Mouse (Mus musculus) embryonic facial prominence, embryonic 13.5 days (tissue): ENCODE results near the gene Nnat. TPM values are rescaled to one million over a fixed set of nuclear protein-coding genes. Genes with fewer than 3 reads are reported as not detected.

Experiments
- ATAC-seq: fragments of 200-750 bp; cut with Nextera tagmentation; 2 replicates; pipeline ENCODE4 v1.8.0; 2017; ENCODE audit warnings: low read depth; ENCODE audit not compliant: insufficient number of reproducible peaks, insufficient read depth, low FRiP score, low TSS enrichment
- H3K27ac ChIP-seq: fragments of 300-500 bp; sonication (generic); 2 replicates; pipeline ENCODE4 v1.5.1; 2015; ENCODE audit warnings: moderate library complexity, mild to moderate bottlenecking, inconsistent platforms
- H3K27me3 ChIP-seq: fragments of 300-500 bp; sonication (generic); 2 replicates; pipeline ENCODE4 v1.6.1; 2015; ENCODE audit warnings: mild to moderate bottlenecking, inconsistent platforms
- H3K36me3 ChIP-seq: fragments of 300-500 bp; sonication (generic); 2 replicates; pipeline ENCODE4 v1.6.1; 2015; ENCODE audit warnings: mild to moderate bottlenecking, inconsistent platforms
- H3K4me1 ChIP-seq: fragments of 300-500 bp; sonication (generic); 2 replicates; pipeline ENCODE4 v1.6.1; 2015; ENCODE audit warnings: inconsistent platforms
- H3K4me2 ChIP-seq: fragments of 300-500 bp; sonication (generic); 2 replicates; pipeline ENCODE4 v1.6.1; 2015; ENCODE audit warnings: moderate library complexity, mild to moderate bottlenecking, inconsistent platforms
- H3K4me3 ChIP-seq: fragments of 300-500 bp; sonication (generic); 2 replicates; pipeline ENCODE4 v1.5.1; 2015; ENCODE audit warnings: mild to moderate bottlenecking, inconsistent platforms
- H3K9ac ChIP-seq: fragments of 300-500 bp; sonication (generic); 2 replicates; pipeline ENCODE4 v1.6.1; 2015; ENCODE audit warnings: mild to moderate bottlenecking, inconsistent platforms
- H3K9me3 ChIP-seq: fragments of 300-500 bp; sonication (generic); 2 replicates; pipeline ENCODE4 v1.6.1; 2016; ENCODE audit warnings: inconsistent platforms
- WGBS: fragments of 180-500 bp; shearing (Covaris S2); methylation state at CpG from one replicate; pipeline ENCODE4 v1.1.7; 2015; ENCODE audit warnings: mixed read lengths; 5-methylcytosine and 5-hydroxymethylcytosine counted together
- polyA plus RNA-seq: library from polyadenylated mRNA; unstranded; fragments of >200 nt; fragmentation: Nextera tagmentation; extraction: Ambion mirVana; gene quantifications from 2 replicates; pipeline ENCODE4 v1.2.1, GENCODE M21; 2015

The Nnat gene
- polyA plus RNA-seq, 1 experiment from 2014 or later: 923 TPM

DNA sequence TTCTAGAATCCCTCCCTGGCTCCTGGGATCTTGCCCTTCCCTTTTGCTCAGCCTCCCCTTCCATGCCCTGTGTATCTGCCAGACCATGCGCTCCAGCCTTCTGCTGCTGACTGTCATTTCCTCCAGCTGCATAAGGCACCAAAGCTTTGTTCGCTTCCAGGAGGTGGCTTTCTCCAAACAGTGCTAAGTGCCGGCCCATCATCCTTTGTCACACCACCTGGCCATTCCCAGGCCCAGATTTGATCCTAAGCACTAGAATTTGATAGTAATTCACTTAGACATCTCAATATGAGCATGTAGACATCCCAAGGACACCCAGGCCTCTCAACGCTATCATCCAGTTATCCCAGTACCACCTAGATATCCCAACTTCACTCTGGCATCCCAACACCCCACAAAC is 25.7 kb upstream of the Nnat start:
- Histone ChIP-seq H3K27me3 (no peaks in the 10 kb centered on the region), H3K27ac (no peak overlapping the region), H3K9me3 (no peaks in the 10 kb centered on the region), H3K4me3 (no peak overlapping the region), H3K4me1 (peaks cover 51% of the 10 kb centered on the region), H3K4me2 (no peak overlapping the region), H3K36me3 (no peaks in the 10 kb centered on the region), H3K9ac (no peak overlapping the region)
- ATAC-seq: no peak; the same call in 1 of the 2 replicates
- 77% methylated on average over 4 of the region's 4 CpGs for WGBS

DNA sequence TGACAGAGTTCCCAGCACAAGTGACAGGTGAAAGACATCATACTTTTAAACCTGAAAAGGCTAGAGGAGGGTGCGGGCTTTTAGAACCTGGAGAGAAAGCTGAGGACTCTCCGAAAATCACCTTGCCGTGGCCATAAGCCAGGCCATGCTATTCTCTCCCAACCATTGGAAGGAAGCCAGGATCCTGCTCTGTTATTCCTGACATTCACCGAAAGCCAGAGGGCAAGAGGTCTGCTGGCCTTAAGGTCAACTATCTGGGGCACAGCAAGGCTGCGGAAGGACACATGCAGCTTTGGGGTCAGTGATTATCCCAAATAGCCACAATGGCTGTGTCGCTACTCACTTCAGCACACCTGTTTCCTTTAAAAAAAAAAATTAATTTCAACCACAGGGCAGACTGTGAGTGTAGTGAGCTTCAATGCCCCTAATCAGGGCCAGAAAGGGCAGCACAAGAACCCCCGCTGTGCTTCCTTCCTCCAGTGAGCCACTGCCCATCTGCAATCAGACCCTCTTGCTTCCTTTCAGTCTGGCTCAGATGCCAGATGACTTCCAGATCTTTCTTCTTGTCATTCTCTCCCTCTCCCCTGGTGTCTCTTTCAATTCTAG is 23.3 kb upstream of the Nnat start:
- Histone ChIP-seq H3K4me2 (no peak overlapping the region), H3K9ac (no peak overlapping the region), H3K4me3 (no peak overlapping the region), H3K36me3 (no peaks in the 10 kb centered on the region), H3K27ac (no peak overlapping the region), H3K9me3 (no peaks in the 10 kb centered on the region), H3K4me1 (peaks cover 53% of the 10 kb centered on the region), H3K27me3 (no peaks in the 10 kb centered on the region)
- WGBS: 36% methylated on average over 7 of the region's 7 CpGs
- no peak for ATAC-seq

GRCm38 (mm10) chr2:157537118-157537517 is 22.8 kb upstream of the Nnat start:
- H3K27ac ChIP-seq: no peak overlapping the region
- no peaks in the 10 kb centered on the region for H3K27me3 ChIP-seq
- 25% methylated on average over 7 of the region's 7 CpGs for WGBS
- no peak overlapping the region for H3K4me2 ChIP-seq
- H3K9me3 ChIP-seq: no peaks in the 10 kb centered on the region
- H3K9ac ChIP-seq: no peak overlapping the region
- no peaks in the 10 kb centered on the region for H3K36me3 ChIP-seq
- no peak for ATAC-seq
- H3K4me3 ChIP-seq: no peak overlapping the region
- H3K4me1 ChIP-seq: peaks cover 53% of the 10 kb centered on the region

DNA sequence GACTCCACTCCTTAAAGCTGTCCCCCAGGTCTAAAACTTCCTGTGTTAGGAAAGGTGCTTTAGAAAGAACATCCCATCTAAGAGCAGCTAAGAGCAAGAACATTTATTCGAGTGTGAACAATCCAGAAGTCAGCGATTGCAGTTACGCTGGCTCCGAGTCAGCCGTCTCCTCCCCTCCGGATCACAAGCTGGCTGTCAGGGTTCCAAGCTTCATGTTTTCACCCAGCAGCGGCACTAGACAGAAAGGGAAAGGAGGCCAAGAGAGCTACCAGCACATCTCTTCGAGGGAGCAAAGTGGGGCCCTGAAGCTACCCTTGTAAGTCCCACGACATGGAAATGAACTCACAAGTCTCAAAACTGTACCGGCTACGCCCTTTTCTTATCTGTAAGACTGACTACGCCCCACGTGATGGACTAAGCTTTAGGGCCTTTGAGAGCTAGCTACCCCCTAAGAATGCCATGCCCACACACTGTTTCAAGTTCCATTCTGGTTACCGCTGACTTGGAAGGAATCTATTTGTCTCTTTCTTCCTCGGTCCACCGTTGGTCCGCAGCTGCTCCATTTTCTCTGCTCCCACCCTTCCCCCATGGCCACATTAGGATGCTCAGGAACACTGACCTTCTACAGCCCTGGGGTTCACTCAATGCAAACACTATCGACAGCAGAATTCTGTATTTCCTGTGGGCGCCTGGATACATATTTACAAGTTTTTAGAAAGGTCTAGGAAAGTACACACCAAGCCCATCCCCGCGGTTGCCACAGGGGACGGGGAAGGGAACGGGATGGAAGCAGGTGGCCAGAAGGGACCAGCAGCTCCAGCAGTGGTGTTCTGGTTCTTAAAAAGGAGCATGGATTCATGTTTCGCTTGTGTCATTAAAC is 19.6 kb upstream of the Nnat start:
- Histone ChIP-seq H3K36me3 (peaks cover 5% of the 10 kb centered on the region), H3K4me1 (peaks cover 49% of the 10 kb centered on the region), H3K27ac (0 out of 2 replicates have a peak overlapping the region, but pooled peaks have one; percentile 5), H3K4me2 (no peak overlapping the region), H3K27me3 (no peaks in the 10 kb centered on the region), H3K4me3 (no peak overlapping the region), H3K9ac (no peak overlapping the region), H3K9me3 (no peaks in the 10 kb centered on the region)
- ATAC-seq: no peak
- 64% methylated on average over 24 of the region's 24 CpGs for WGBS

DNA sequence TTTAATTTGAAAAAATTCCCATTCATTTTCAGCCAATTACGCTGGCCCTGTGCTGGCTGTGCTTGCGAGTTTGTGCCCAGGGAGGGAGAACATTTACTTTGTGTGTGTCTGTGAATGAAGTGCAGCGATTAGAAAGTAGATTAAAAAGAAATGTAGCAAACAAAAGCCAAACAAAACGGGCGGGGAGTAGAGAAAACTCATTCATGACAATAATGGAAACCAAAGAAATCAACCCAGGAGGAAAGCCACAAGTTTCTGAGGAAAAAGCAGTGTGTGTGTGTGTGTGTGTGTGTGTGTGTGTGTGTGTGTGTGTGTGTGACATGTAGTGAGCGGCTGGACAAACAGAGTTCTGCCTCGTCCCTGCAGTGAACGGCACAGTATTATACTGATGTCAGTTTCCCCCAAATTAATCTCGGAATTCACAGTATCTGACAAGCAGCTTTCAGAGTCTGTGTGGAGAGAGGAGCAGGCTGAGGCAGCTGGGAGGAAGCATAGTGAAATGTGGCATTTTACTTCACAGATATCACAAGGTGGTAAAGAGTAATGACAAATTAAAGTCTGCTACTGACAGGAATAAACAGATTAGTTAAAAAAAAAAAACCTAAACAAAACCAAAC is 18.8 kb upstream of the Nnat start:
- no peak for ATAC-seq
- no peak overlapping the region for H3K4me3 ChIP-seq
- H3K27ac ChIP-seq: 0 out of 2 replicates have a peak overlapping the region, but pooled peaks have one; percentile 5
- H3K36me3 ChIP-seq: peaks cover 6% of the 10 kb centered on the region
- H3K27me3 ChIP-seq: no peaks in the 10 kb centered on the region
- no peak overlapping the region for H3K4me2 ChIP-seq
- no peak overlapping the region for H3K9ac ChIP-seq
- peaks cover 51% of the 10 kb centered on the region for H3K4me1 ChIP-seq
- no peaks in the 10 kb centered on the region for H3K9me3 ChIP-seq
- WGBS: 33% methylated on average over 9 of the region's 9 CpGs

DNA sequence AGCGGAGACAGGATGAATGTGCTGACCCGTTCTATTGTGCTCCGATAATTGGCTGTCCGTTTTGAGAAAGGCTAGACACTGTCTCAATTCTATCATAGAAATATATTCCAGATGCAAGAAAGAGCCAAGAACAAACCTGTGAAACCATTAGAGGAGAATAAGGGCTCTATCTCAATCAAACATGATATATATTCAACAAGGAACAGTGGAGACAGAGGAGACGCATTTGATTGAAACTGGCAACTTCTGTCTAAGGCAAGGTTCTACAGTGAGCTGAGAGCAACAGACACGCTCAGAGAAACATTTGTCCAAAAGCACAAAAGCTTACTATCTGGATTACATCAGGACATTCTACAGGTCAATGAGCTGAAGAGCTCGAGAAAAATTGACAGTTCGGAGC is 18.2 kb upstream of the Nnat start:
- no peak for ATAC-seq
- Histone ChIP-seq H3K27ac (0 out of 2 replicates have a peak overlapping the region, but pooled peaks have one; percentile 11), H3K9ac (no peak overlapping the region)

DNA sequence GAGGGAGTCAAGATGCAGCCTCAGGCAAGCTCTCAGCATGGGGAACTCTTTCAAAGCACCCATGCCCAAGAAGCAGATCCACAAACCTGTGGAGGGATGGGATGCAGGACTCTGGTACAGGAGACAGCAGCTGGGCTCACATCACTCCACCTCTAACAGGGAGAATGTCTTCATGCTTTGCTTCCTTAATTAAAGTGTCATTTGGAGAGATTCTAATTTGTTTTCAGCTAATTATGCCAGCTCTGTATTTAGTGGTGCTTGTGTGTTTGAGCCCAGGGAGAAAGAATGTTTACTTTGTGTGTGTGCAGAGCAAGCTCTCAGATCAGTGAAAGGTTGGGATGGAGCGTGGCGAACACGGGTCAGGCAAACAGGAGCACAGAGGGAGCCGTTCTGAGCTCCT is 17.5 kb upstream of the Nnat start:
- 62% methylated on average over 4 of the region's 4 CpGs for WGBS
- H3K27ac ChIP-seq: no peak overlapping the region
- H3K4me2 ChIP-seq: no peak overlapping the region
- H3K4me3 ChIP-seq: no peak overlapping the region
- H3K27me3 ChIP-seq: no peaks in the 10 kb centered on the region
- no peaks in the 10 kb centered on the region for H3K9me3 ChIP-seq
- no peak for ATAC-seq
- H3K36me3 ChIP-seq: peaks cover 16% of the 10 kb centered on the region
- H3K4me1 ChIP-seq: peaks cover 49% of the 10 kb centered on the region
- no peak overlapping the region for H3K9ac ChIP-seq

More for the DNA sequence above, 18.2 kb upstream of the Nnat start:
- Histone ChIP-seq H3K36me3 (peaks cover 11% of the 10 kb centered on the region), H3K27me3 (no peaks in the 10 kb centered on the region), H3K9me3 (no peaks in the 10 kb centered on the region), H3K4me3 (no peak overlapping the region), H3K4me2 (no peak overlapping the region), H3K4me1 (peaks cover 53% of the 10 kb centered on the region)
- 48% methylated on average over 8 of the region's 8 CpGs for WGBS

GRCm38 (mm10) chr2:157544333-157544888 is 15.5 kb upstream of the Nnat start:
- H3K9me3 ChIP-seq: no peaks in the 10 kb centered on the region
- H3K9ac ChIP-seq: no peak overlapping the region
- no peak for ATAC-seq
- peaks cover 30% of the 10 kb centered on the region for H3K36me3 ChIP-seq
- H3K4me2 ChIP-seq: no peak overlapping the region
- H3K27me3 ChIP-seq: no peaks in the 10 kb centered on the region
- no peak overlapping the region for H3K4me3 ChIP-seq
- WGBS: 79% methylated on average over 9 of the region's 9 CpGs
- H3K27ac ChIP-seq: no peak overlapping the region
- peaks cover 46% of the 10 kb centered on the region for H3K4me1 ChIP-seq

GRCm38 (mm10) chr2:157546686-157547085 is 13.2 kb upstream of the Nnat start:
- no peak overlapping the region for H3K27ac ChIP-seq
- peaks cover 31% of the 10 kb centered on the region for H3K4me1 ChIP-seq
- ATAC-seq: no peak

DNA sequence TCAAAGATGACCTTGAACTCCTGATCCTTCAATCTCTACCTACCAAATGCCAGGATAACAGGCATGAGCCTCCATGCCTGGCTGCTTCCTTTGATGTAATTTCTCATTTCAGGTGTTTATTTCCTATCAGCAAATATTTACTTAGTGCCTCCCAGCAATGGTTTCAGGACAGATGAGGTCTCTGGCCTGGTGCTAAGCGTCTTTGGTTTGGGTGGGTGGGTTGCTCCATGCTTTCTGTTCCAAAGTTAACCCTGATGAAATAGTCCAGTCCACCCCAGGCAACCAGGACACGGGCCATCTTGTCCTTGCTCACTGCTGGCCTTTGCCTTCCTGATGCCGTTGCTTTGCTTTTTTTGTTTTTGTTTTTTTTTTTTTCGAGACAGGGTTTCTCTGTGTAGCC is 9.6 kb upstream of the Nnat start:
- no peak overlapping the region for H3K27ac ChIP-seq
- no peak for ATAC-seq
- no peak overlapping the region for H3K9ac ChIP-seq
- WGBS: 84% methylated on average over 4 of the region's 4 CpGs
- no peak overlapping the region for H3K4me3 ChIP-seq
- peaks cover 42% of the 10 kb centered on the region for H3K4me1 ChIP-seq
- H3K27me3 ChIP-seq: no peaks in the 10 kb centered on the region
- no peak overlapping the region for H3K4me2 ChIP-seq
- H3K36me3 ChIP-seq: peaks cover 25% of the 10 kb centered on the region
- H3K9me3 ChIP-seq: no peaks in the 10 kb centered on the region

More at GRCm38 (mm10) chr2:157546686-157547085, 13.2 kb upstream of the Nnat start:
- no peak overlapping the region for H3K4me3 ChIP-seq
- H3K4me2 ChIP-seq: no peak overlapping the region
- H3K27me3 ChIP-seq: no peaks in the 10 kb centered on the region
- peaks cover 30% of the 10 kb centered on the region for H3K36me3 ChIP-seq
- H3K9me3 ChIP-seq: no peaks in the 10 kb centered on the region
- H3K9ac ChIP-seq: no peak overlapping the region

GRCm38 (mm10) chr2:157552158-157552886 is 7.6 kb upstream of the Nnat start:
- H3K4me2 ChIP-seq: no peak overlapping the region
- H3K9ac ChIP-seq: no peak overlapping the region
- no peak for ATAC-seq
- H3K27ac ChIP-seq: peak overlapping the region; percentile 58
- peaks cover 2% of the 10 kb centered on the region; the same call in 1 of the 2 replicates for H3K9me3 ChIP-seq
- peaks cover 48% of the 10 kb centered on the region for H3K4me1 ChIP-seq
- WGBS: 66% methylated on average over 10 of the region's 10 CpGs
- H3K4me3 ChIP-seq: no peak overlapping the region
- no peaks in the 10 kb centered on the region for H3K27me3 ChIP-seq
- peaks cover 31% of the 10 kb centered on the region for H3K36me3 ChIP-seq
